Mouse (Mus musculus): ENCODE data around the gene Psg19. TPM values are rescaled to one million over a fixed set of nuclear protein-coding genes. Genes with fewer than 3 reads are reported as not detected.
A peak's percentile ranks its signal among the peaks of the same experiment; 100 is the strongest.

Gene Psg19
- total and polyA plus RNA-seq, 2 experiments from 2014 or later = not detected

GRCm38 (mm10) chr7:18746189-18746860, 52.0 kb downstream of the Psg19 start:
- WGBS = 7% methylated on average over 20 of the region's 20 CpGs
- no peaks in the 10 kb centered on the region for H3K27me3 ChIP-seq (ENCODE audit: insufficient read depth, low read length)
- H3K9me3 ChIP-seq (ENCODE audit: low read length) = no peaks in the 10 kb centered on the region
- DNase-seq (no peak), ATAC-seq (no peak)
- no peaks in the 10 kb centered on the region for H3K4me1 ChIP-seq (ENCODE audit: insufficient read depth)
- peak overlapping the region; percentile 43 for H3K4me2 ChIP-seq (ENCODE audit: low read depth)
- H3K9ac ChIP-seq = peak overlapping the region; percentile 44
- H3K36me3 ChIP-seq (ENCODE audit: insufficient read depth) = no peaks in the 10 kb centered on the region
- no peak overlapping the region for H3K27ac ChIP-seq (ENCODE audit: low read depth, low read length)
- peak overlapping the region; percentile 28 for H3K4me3 ChIP-seq (ENCODE audit: low read depth, low read length)
- TF ChIP-seq CTCF (IDR thresholded peaks at IDR 0.05; ENCODE audit: low read depth) = no peak

Other genes with a start within 250 kb of the Psg19 start
- gene Psg27, start 231.2 kb downstream of the Psg19 start, total RNA-seq (2014; rRNA removed) = not detected in 2 replicates
- not detected in 2 replicates for gene Psg27, start 231.2 kb downstream of the Psg19 start, polyA plus RNA-seq (2015; fragmentation: Nextera tagmentation; extraction: Ambion mirVana)
- gene Psg23, start 182.0 kb downstream of the Psg19 start, total RNA-seq (2014; rRNA removed) = not detected in 2 replicates
- gene Psg23, start 182.0 kb downstream of the Psg19 start, polyA plus RNA-seq (2015; fragmentation: Nextera tagmentation; extraction: Ambion mirVana) = not detected in 2 replicates
- gene Psg21, start 141.8 kb downstream of the Psg19 start, total RNA-seq (2014; rRNA removed) = not detected in 2 replicates
- gene Psg21, start 141.8 kb downstream of the Psg19 start, polyA plus RNA-seq (2015; fragmentation: Nextera tagmentation; extraction: Ambion mirVana) = not detected in 2 replicates
- not detected in 2 replicates for gene Psg20, start 112.3 kb downstream of the Psg19 start, total RNA-seq (2014; rRNA removed)
- gene Psg20, start 112.3 kb downstream of the Psg19 start, polyA plus RNA-seq (2015; fragmentation: Nextera tagmentation; extraction: Ambion mirVana) = not detected in 2 replicates
- gene Psg22, start 80.4 kb downstream of the Psg19 start, total RNA-seq (2014; rRNA removed) = not detected in 2 replicates
- not detected in 2 replicates for gene Psg22, start 80.4 kb downstream of the Psg19 start, polyA plus RNA-seq (2015; fragmentation: Nextera tagmentation; extraction: Ambion mirVana)
- gene Psg17, start 23.1 kb upstream of the Psg19 start, total RNA-seq (2014; rRNA removed) = not detected in 2 replicates
- not detected in 2 replicates for gene Psg17, start 23.1 kb upstream of the Psg19 start, polyA plus RNA-seq (2015; fragmentation: Nextera tagmentation; extraction: Ambion mirVana)
- 0.95 and 2.1 TPM in 2 replicates for gene Mill2, start 41.4 kb upstream of the Psg19 start, total RNA-seq (2014; rRNA removed)
- 0.53 and 0.54 TPM in 2 replicates for gene Mill2, start 41.4 kb upstream of the Psg19 start, polyA plus RNA-seq (2015; fragmentation: Nextera tagmentation; extraction: Ambion mirVana)
- 13.8 and 14.9 TPM in 2 replicates for gene Pglyrp1, start 72.8 kb upstream of the Psg19 start, total RNA-seq (2014; rRNA removed)
- gene Pglyrp1, start 72.8 kb upstream of the Psg19 start, polyA plus RNA-seq (2015; fragmentation: Nextera tagmentation; extraction: Ambion mirVana) = 26.9 and 27.0 TPM in 2 replicates
- gene Ccdc61, start 111.9 kb upstream of the Psg19 start, total RNA-seq (2014; rRNA removed) = 12.8 and 17.2 TPM in 2 replicates
- 21.6 and 23.2 TPM in 2 replicates for gene Ccdc61, start 111.9 kb upstream of the Psg19 start, polyA plus RNA-seq (2015; fragmentation: Nextera tagmentation; extraction: Ambion mirVana)
- 15.4 and 19.5 TPM in 2 replicates for gene Nova2, start 127.4 kb upstream of the Psg19 start, total RNA-seq (2014; rRNA removed)
- 7.2 and 11.4 TPM in 2 replicates for gene Nova2, start 127.4 kb upstream of the Psg19 start, polyA plus RNA-seq (2015; fragmentation: Nextera tagmentation; extraction: Ambion mirVana)
- gene Nanos2, start 188.9 kb upstream of the Psg19 start, total RNA-seq (2014; rRNA removed) = 1.5 and 2.0 TPM in 2 replicates
- 0.49 and 0.76 TPM in 2 replicates for gene Nanos2, start 188.9 kb upstream of the Psg19 start, polyA plus RNA-seq (2015; fragmentation: Nextera tagmentation; extraction: Ambion mirVana)
- gene Mypop, start 192.7 kb upstream of the Psg19 start, total RNA-seq (2014; rRNA removed) = 12.3 and 13.9 TPM in 2 replicates
- 3.8 and 4.3 TPM in 2 replicates for gene Mypop, start 192.7 kb upstream of the Psg19 start, polyA plus RNA-seq (2015; fragmentation: Nextera tagmentation; extraction: Ambion mirVana)
- gene Irf2bp1, start 205.5 kb upstream of the Psg19 start, total RNA-seq (2014; rRNA removed) = 101 and 129 TPM in 2 replicates
- gene Irf2bp1, start 205.5 kb upstream of the Psg19 start, polyA plus RNA-seq (2015; fragmentation: Nextera tagmentation; extraction: Ambion mirVana) = 27.0 and 27.2 TPM in 2 replicates
- not detected in 2 replicates for gene Foxa3, start 225.0 kb upstream of the Psg19 start, total RNA-seq (2014; rRNA removed)
- not detected in 2 replicates for gene Foxa3, start 225.0 kb upstream of the Psg19 start, polyA plus RNA-seq (2015; fragmentation: Nextera tagmentation; extraction: Ambion mirVana)
- 70.3 and 73.8 TPM in 2 replicates for gene Sympk, start 225.9 kb upstream of the Psg19 start, total RNA-seq (2014; rRNA removed)
- 16.6 and 20.0 TPM in 2 replicates for gene Sympk, start 225.9 kb upstream of the Psg19 start, polyA plus RNA-seq (2015; fragmentation: Nextera tagmentation; extraction: Ambion mirVana)

Measured in forebrain, postnatal 0 days (tissue).